Mouse (Mus musculus) ES-Bruce4 (cell line): Measurements from ENCODE around the gene Ccdc3.

Source experiments
- CTCF ChIP-seq: IDR thresholded peaks from one replicate; pipeline ENCODE4 v1.8.1; 2011; ENCODE audit warnings: low read depth, low read length
- POLR2A ChIP-seq: IDR thresholded peaks from one replicate; pipeline ENCODE4 v1.8.1; 2011; ENCODE audit warnings: low read length; ENCODE audit not compliant: insufficient read depth

GRCm38 (mm10) chr2:5236846-5237482, 99.4 kb downstream of the Ccdc3 start:
- TF ChIP-seq CTCF (no peak), POLR2A (no peak)
